Mouse (Mus musculus) hindbrain, embryonic 11.5 days (tissue): Measurements from ENCODE around the gene Fgd3. TPM values are rescaled to one million over a fixed set of nuclear protein-coding genes. Genes with fewer than 3 reads are reported as not detected.

Experiments used
- ATAC-seq: fragments of 200-750 bp; cut with Nextera tagmentation; 2 replicates; pipeline ENCODE4 v1.8.0; 2017; ENCODE audit warnings: mild to moderate bottlenecking, moderate TSS enrichment, moderate library complexity; ENCODE audit not compliant: low FRiP score
- DNase-seq: peaks from one replicate; pipeline ENCODE4 v3.0.0-alpha.2; 2015; ENCODE audit warnings: low spot score
- H3K27ac ChIP-seq: fragments of 300-500 bp; sonication (generic); 2 replicates; pipeline ENCODE4 v1.5.1; 2014; ENCODE audit warnings: mild to moderate bottlenecking, low read depth, low read length
- H3K27me3 ChIP-seq: fragments of 300-500 bp; sonication (generic); 2 replicates; pipeline ENCODE4 v1.6.1; 2014; ENCODE audit warnings: mild to moderate bottlenecking, low read length, moderate library complexity, mixed read lengths; ENCODE audit not compliant: control insufficient read depth, insufficient read depth
- H3K36me3 ChIP-seq: fragments of 300-500 bp; sonication (generic); 2 replicates; pipeline ENCODE4 v1.6.1; 2014; ENCODE audit warnings: mild to moderate bottlenecking, low read length, moderate library complexity, mixed read lengths; ENCODE audit not compliant: control insufficient read depth, insufficient read depth
- H3K4me1 ChIP-seq: fragments of 300-500 bp; sonication (generic); replicated peaks from 2 replicates; pipeline ENCODE4 v1.6.1; 2014; ENCODE audit warnings: low read length, mixed read lengths; ENCODE audit not compliant: control insufficient read depth, insufficient read depth
- H3K4me2 ChIP-seq: fragments of 300-500 bp; sonication (generic); replicated peaks from 2 replicates; pipeline ENCODE4 v1.6.1; 2014; ENCODE audit warnings: mild to moderate bottlenecking, low read depth, low read length
- H3K4me3 ChIP-seq: fragments of 300-500 bp; sonication (generic); 2 replicates; pipeline ENCODE4 v1.5.1; 2014; ENCODE audit warnings: low read depth, low read length
- H3K9ac ChIP-seq: fragments of 300-500 bp; sonication (generic); 2 replicates; pipeline ENCODE4 v1.6.1; 2014; ENCODE audit warnings: low read depth, low read length
- H3K9me3 ChIP-seq: fragments of 300-500 bp; sonication (generic); 2 replicates; pipeline ENCODE4 v1.6.1; 2016; ENCODE audit warnings: low read length; ENCODE audit not compliant: control insufficient read depth
- WGBS: fragments of 180-500 bp; shearing (Covaris S2); extraction: QIAGEN DNeasy Blood & Tissue Kit; methylation state at CpG from one replicate; pipeline ENCODE4 v1.1.7; 2014; 5-methylcytosine and 5-hydroxymethylcytosine counted together
- polyA plus RNA-seq: library from polyadenylated mRNA; unstranded; fragments of >200 nt; fragmentation: Nextera tagmentation; extraction: Ambion mirVana; gene quantifications from 2 replicates; pipeline ENCODE4 v1.2.1, GENCODE M21; 2014

The Fgd3 gene
- polyA plus RNA-seq, 1 experiment from 2014 or later, result 1.1 TPM

DNA sequence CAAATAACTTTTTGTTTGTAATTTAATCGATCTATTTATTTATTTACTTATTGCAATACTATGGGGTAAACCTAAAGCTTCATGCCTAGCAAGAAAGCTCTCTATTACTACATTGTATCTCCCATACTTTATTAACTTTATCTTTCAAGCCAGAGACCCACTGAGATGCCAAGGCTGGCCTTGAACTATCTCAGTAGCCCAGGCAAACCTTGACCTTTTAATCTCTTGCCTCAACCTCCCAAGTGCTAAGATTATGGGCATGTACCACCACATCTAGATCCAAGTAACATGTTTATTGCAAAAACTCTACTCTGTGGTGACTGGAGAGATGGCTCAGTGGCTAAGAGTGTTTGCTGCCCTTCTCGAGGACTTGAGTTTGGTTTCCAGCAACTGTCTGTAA lies 13.1 kb upstream of the Fgd3 start:
- Histone ChIP-seq H3K9me3 (no peaks in the 10 kb centered on the region), H3K36me3 (no peaks in the 10 kb centered on the region), H3K27me3 (no peaks in the 10 kb centered on the region), H3K4me2 (no peak overlapping the region), H3K9ac (no peak overlapping the region), H3K4me3 (no peak overlapping the region), H3K27ac (no peak overlapping the region), H3K4me1 (no peaks in the 10 kb centered on the region)
- ATAC-seq, result no peak
- WGBS, result 84% methylated on average over 2 of the region's 2 CpGs
- no peak for DNase-seq

DNA sequence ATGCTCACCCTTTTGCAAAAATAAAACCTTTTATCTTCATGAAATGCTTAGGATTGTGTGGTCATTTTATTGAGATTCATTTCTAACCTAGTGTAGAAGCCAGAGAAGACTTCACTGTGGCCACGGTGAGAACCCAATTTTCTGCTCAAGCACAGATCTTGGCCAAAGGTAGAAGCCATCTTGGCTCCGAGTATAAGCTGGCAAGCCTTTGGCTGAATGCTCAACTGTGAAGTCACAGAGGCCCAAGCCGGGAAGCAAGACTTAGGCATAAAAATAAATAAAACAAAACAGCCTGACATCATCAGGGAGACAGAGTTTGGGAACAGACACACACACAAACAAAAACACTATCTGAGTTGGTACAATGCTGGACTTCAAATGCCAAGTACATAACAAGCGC lies 8.0 kb upstream of the Fgd3 start:
- 84% methylated on average over 4 of the region's 4 CpGs for WGBS
- Histone ChIP-seq H3K27ac (no peak overlapping the region), H3K9ac (no peak overlapping the region), H3K27me3 (peaks cover 1% of the 10 kb centered on the region; the same call in 1 of the 2 replicates), H3K36me3 (no peaks in the 10 kb centered on the region), H3K4me1 (no peaks in the 10 kb centered on the region), H3K9me3 (no peaks in the 10 kb centered on the region), H3K4me2 (no peak overlapping the region), H3K4me3 (no peak overlapping the region)
- DNase-seq (no peak), ATAC-seq (no peak)

DNA sequence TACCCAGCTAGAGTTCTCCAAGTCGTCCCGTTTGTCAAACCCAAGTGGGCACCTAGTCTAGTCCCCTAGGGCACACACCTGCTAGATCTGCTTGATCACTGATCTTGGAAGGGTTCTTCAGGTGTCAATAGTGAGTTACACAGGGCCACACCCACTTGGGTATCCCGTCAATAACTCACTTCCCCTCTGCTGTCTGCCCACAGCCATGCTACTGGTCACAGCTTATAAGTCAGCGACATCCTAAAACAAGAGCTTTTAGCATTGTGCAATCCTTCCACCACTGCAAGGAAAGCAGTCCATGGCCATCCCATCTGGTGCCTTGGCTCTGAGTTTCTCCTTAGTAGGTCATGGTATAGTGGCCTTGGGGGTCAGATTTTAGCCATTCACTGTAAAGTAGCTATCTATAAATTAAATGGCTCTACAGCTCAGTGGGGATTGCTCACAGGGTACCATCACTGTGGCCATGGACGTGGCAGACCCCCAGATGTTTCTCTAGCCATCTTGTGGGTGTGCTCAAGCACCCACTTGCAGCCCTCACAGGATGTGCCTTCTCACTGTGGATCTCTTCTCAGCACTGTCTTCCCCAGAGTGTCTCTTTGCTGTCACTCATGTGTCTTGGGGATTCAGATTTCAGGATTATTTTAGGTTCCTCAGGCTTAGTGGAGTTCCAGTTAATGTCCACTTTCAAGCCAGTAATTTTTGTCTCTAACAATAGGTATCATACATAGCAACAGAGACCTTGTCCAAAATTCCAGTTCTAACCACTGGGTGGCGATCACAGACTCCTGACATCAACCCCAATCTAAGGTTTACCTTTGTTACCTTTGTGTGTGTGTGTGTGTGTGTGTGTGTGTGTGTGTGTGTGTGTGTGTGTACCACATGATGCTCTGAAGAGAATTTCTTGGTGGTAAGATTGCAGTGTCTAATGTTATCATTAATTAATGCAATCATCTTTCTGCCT lies 6.4 kb upstream of the Fgd3 start:
- Histone ChIP-seq H3K9me3 (no peaks in the 10 kb centered on the region), H3K36me3 (no peaks in the 10 kb centered on the region), H3K27ac (no peak overlapping the region), H3K4me3 (no peak overlapping the region), H3K27me3 (peaks cover 4% of the 10 kb centered on the region; the same call in 1 of the 2 replicates), H3K4me1 (no peaks in the 10 kb centered on the region), H3K4me2 (no peak overlapping the region), H3K9ac (no peak overlapping the region)
- WGBS, result 59% methylated on average over 6 of the region's 6 CpGs
- peak; percentile 35 for ATAC-seq
- peak; percentile 68 for DNase-seq

DNA sequence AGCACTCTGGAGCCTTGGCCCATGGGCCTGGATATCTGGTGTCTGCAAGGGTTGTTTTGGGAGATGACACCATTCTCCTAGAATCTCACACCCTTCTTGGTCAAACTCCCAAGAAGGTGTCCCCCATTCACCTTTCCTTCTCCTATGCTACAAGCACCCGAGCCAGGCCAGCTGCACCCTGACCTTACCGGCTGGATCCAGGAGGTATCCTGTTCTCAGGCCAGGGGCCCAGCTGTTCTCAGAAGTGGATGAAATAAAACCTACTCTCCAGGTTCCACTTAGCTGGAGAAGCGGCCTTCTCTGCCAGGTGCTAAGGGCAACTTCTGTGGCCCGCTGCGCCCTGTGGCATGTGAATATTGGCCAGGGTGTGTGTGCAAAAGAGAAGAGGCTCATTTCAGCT lies 4.8 kb upstream of the Fgd3 start:
- Histone ChIP-seq H3K4me3 (no peak overlapping the region), H3K36me3 (no peaks in the 10 kb centered on the region), H3K4me2 (no peak overlapping the region), H3K9me3 (no peaks in the 10 kb centered on the region), H3K4me1 (peaks cover 2% of the 10 kb centered on the region), H3K27ac (no peak overlapping the region), H3K27me3 (peaks cover 12% of the 10 kb centered on the region), H3K9ac (no peak overlapping the region)
- no peak for ATAC-seq
- 87% methylated on average over 5 of the region's 5 CpGs for WGBS
- DNase-seq, result no peak

DNA sequence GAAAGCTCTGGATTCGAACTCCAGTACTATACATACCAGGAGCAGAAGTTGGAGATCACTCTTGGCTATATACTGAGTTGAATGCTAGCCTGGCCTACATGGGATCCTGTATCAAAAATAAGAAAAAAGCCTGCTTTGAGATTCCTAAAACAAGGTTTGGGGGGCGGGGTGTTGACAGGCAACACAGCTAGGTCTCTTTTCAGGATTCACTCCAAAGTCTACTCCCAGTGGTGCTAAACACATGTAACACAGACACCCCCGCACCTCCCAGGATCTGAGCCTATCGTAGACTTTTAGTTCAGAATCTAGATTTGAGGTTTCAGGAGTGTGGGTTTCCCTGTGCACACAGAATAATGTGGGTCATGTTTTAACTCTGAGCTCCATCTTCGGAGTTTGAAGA lies 2.6 kb upstream of the Fgd3 start:
- H3K9me3 ChIP-seq, result no peaks in the 10 kb centered on the region
- H3K4me3 ChIP-seq, result no peak overlapping the region
- no peak overlapping the region for H3K4me2 ChIP-seq
- DNase-seq (no peak), ATAC-seq (no peak)
- no peak overlapping the region for H3K9ac ChIP-seq
- no peaks in the 10 kb centered on the region for H3K36me3 ChIP-seq
- H3K27me3 ChIP-seq, result peaks cover 25% of the 10 kb centered on the region
- no peak overlapping the region for H3K27ac ChIP-seq
- peaks cover 9% of the 10 kb centered on the region for H3K4me1 ChIP-seq
- WGBS, result 91% methylated on average over 5 of the region's 5 CpGs

DNA sequence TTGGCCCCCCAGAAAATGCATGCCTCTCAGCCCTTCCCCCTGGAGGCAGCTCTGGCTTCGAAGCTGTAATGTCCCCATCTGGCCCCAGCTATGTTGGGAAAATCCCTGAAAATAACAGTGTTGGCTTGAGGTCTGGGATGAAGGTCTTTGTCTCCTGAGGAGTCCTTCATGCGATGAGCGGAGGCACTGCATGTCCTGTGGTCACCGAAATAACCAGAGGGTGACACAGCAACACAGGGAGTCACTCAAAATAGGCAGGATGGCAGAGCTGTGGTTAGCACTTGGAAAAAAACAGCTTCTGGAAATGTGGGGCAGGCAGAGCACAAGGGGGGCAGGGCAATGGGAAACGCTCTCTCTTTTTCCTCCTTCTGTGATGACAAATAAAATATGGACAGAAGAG lies 2.1 kb upstream of the Fgd3 start:
- 85% methylated on average over 5 of the region's 5 CpGs for WGBS
- Histone ChIP-seq H3K9ac (no peak overlapping the region), H3K27ac (no peak overlapping the region), H3K4me1 (peaks cover 9% of the 10 kb centered on the region), H3K4me3 (no peak overlapping the region), H3K4me2 (no peak overlapping the region), H3K27me3 (peaks cover 25% of the 10 kb centered on the region), H3K36me3 (no peaks in the 10 kb centered on the region), H3K9me3 (no peaks in the 10 kb centered on the region)
- ATAC-seq, result no peak
- DNase-seq, result no peak

DNA sequence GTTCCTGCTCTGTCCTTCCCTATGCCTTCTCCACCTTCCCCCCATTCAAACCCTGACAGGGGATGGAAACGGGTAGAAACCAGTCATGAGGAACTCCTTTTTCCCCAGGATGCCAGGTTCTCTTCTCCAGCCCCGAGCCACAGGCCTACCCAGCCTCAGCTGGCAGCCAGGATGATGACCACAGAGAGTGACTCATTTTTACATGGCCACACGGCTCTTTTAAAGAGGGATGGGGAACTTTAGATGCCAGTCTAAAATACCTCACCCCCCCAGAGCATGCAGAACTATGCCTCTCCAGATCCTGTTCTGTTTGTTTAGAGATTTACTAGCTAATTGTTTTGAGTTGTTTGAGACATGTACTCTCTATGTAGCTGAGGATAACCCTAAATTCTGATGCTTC lies 1.3 kb upstream of the Fgd3 start:
- DNase-seq (no peak), ATAC-seq (no peak)
- H3K9ac ChIP-seq, result no peak overlapping the region
- peaks cover 25% of the 10 kb centered on the region for H3K27me3 ChIP-seq
- no peak overlapping the region for H3K27ac ChIP-seq
- no peak overlapping the region for H3K4me3 ChIP-seq
- H3K36me3 ChIP-seq, result no peaks in the 10 kb centered on the region
- H3K4me2 ChIP-seq, result no peak overlapping the region
- WGBS, result 73% methylated on average over 3 of the region's 3 CpGs
- no peaks in the 10 kb centered on the region for H3K9me3 ChIP-seq
- peaks cover 9% of the 10 kb centered on the region for H3K4me1 ChIP-seq

DNA sequence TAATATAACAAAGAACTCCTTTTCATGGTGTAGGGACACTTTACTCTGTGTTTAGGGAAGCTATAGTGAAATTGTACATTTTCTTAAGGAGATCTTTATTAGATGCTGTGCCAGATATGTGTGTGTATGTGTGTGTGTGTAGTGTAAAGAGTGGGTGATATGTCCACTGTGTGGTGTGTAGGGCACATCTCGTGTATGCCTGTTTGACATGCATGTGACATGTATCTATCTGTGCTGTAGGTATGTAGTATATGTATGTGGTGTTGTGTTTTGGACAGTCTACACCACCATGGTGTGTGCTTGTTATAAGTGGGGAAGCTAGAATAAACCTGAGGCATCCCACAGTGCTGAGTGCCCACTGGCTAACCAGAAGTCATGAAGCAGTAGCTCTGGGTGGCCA lies 403 bp upstream of the Fgd3 start:
- Histone ChIP-seq H3K27ac (no peak overlapping the region), H3K4me2 (peak overlapping the region; percentile 42; the same call in 1 of the 2 replicates), H3K4me3 (no peak overlapping the region), H3K4me1 (peaks cover 9% of the 10 kb centered on the region), H3K36me3 (no peaks in the 10 kb centered on the region), H3K27me3 (peaks cover 25% of the 10 kb centered on the region), H3K9me3 (no peaks in the 10 kb centered on the region), H3K9ac (no peak overlapping the region)
- 85% methylated on average over 1 of the region's 1 CpGs for WGBS
- ATAC-seq (peak; percentile 31), DNase-seq (no peak)

DNA sequence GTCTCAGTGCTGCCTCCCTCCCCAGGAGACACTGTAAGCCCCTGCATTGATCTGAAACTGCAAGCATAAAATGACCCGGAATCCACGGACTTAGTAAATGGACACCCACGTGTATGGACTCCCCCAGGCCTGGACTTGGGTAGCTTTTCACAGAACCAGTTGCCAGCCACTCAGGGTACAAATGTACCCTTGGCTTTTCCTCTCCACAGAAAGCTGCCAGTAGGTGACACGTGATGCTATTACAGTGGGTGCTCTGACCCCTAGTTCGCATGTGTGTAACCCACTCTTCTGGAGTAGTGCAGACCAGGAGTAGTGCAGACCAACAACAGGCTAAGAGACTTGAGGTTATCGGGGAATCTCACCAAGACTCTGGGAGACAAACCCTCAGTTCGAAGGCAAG lies 2.2 kb downstream of the Fgd3 start:
- no peak overlapping the region for H3K27ac ChIP-seq
- WGBS, result 86% methylated on average over 7 of the region's 7 CpGs
- DNase-seq, result no peak
- H3K9ac ChIP-seq, result no peak overlapping the region
- ATAC-seq, result no peak
- peaks cover 23% of the 10 kb centered on the region for H3K27me3 ChIP-seq
- H3K4me3 ChIP-seq, result no peak overlapping the region
- H3K4me1 ChIP-seq, result peaks cover 9% of the 10 kb centered on the region
- no peaks in the 10 kb centered on the region for H3K36me3 ChIP-seq
- no peak overlapping the region for H3K4me2 ChIP-seq
- no peaks in the 10 kb centered on the region for H3K9me3 ChIP-seq
